Mouse (Mus musculus) fat pad, adult 2 months (tissue): ENCODE measurements around the gene Nrp1.

Experiments
- DNase-seq: peaks from one replicate; pipeline ENCODE4 v3.0.0-alpha.2; 2011; ENCODE audit warnings: low read depth, low spot score; ENCODE audit errors: extremely low read depth

Nrp1 gene

GRCm38 (mm10) chr8:128370496-128370895, 12.1 kb downstream of the Nrp1 start:
- DNase-seq = no peak

- no peak for DNase-seq
Measured at GRCm38 (mm10) chr8:128371026-128371425, 12.6 kb downstream of the Nrp1 start.

- no peak for DNase-seq
Measured at GRCm38 (mm10) chr8:128371789-128372188, 13.4 kb downstream of the Nrp1 start.

GRCm38 (mm10) chr8:128372724-128373123, 14.3 kb downstream of the Nrp1 start:
- no peak for DNase-seq

GRCm38 (mm10) chr8:128373418-128373817, 15.0 kb downstream of the Nrp1 start:
- no peak for DNase-seq

GRCm38 (mm10) chr8:128375291-128375690, 16.9 kb downstream of the Nrp1 start:
- DNase-seq = no peak

- DNase-seq = no peak
Measured at GRCm38 (mm10) chr8:128383176-128383575, 24.8 kb downstream of the Nrp1 start.

GRCm38 (mm10) chr8:128384366-128384765, 26.0 kb downstream of the Nrp1 start:
- DNase-seq = no peak

- DNase-seq = no peak
Measured at GRCm38 (mm10) chr8:128384921-128385332, 26.5 kb downstream of the Nrp1 start.

GRCm38 (mm10) chr8:128386963-128387621, 28.7 kb downstream of the Nrp1 start:
- no peak for DNase-seq

- no peak for DNase-seq
Measured at GRCm38 (mm10) chr8:128390759-128391158, 32.4 kb downstream of the Nrp1 start.

- no peak for DNase-seq
Measured at GRCm38 (mm10) chr8:128391182-128391760, 32.9 kb downstream of the Nrp1 start.

GRCm38 (mm10) chr8:128394671-128395193, 36.3 kb downstream of the Nrp1 start:
- DNase-seq = no peak

- DNase-seq = no peak
Measured at GRCm38 (mm10) chr8:128396968-128397367, 38.6 kb downstream of the Nrp1 start.

GRCm38 (mm10) chr8:128397441-128397840, 39.0 kb downstream of the Nrp1 start:
- no peak for DNase-seq

GRCm38 (mm10) chr8:128398472-128399091, 40.2 kb downstream of the Nrp1 start:
- no peak for DNase-seq

- DNase-seq = no peak
Measured at GRCm38 (mm10) chr8:128400286-128400685, 41.9 kb downstream of the Nrp1 start.

- no peak for DNase-seq
Measured at GRCm38 (mm10) chr8:128404876-128405275, 46.5 kb downstream of the Nrp1 start.

- DNase-seq = no peak
Measured at GRCm38 (mm10) chr8:128413381-128413780, 55.0 kb downstream of the Nrp1 start.

GRCm38 (mm10) chr8:128415730-128416684, 57.6 kb downstream of the Nrp1 start:
- no peak for DNase-seq

GRCm38 (mm10) chr8:128416896-128417295, 58.5 kb downstream of the Nrp1 start:
- DNase-seq = no peak
